Mouse (Mus musculus) left cerebral cortex, adult 18-20 months (tissue): ENCODE measurements around the gene Mea1. TPM values are rescaled to one million over a fixed set of nuclear protein-coding genes. Genes with fewer than 3 reads are reported as not detected.

ENCODE experiments used
- DNase-seq, 2 experiments: peaks; one replicate each; pipeline ENCODE4 v3.0.0; 2021 to 2022; ENCODE audit warnings: low spot score in 2 of 2, mixed read lengths in 1 of 2
- long read RNA-seq, 2 experiments: library from polyadenylated mRNA; stranded (forward); transcript quantifications; one replicate each; pipeline ENCODE4 v2.0.0; 2021
- total RNA-seq, 2 experiments: library from RNA; stranded (reverse); gene quantifications; 2 replicates each; pipeline ENCODE4 v1.2.3; 2021

Mea1 gene
- 100 to 1,000 TPM; 120 to 125 TPM for total RNA-seq
- long read RNA-seq, experiment 1, transcript Mea1-205 (3 exons, 757 nt): minor isoform, 10 of 122 reads
- long read RNA-seq, experiment 1, transcript Mea1-201 (4 exons, 859 nt): minor isoform, 13 of 122 reads
- long read RNA-seq, experiment 1, transcript Mea1-206 (4 exons, 945 nt): major isoform, 91 of 122 reads
- long read RNA-seq, experiment 1, partial matches to known transcripts: 1 of 122 reads
- long read RNA-seq, experiment 1, other reads (novel, unspliced or antisense): 3 of 122 reads
- long read RNA-seq, experiment 2, transcript Mea1-201 (4 exons, 859 nt): minor isoform, 13 of 99 reads
- long read RNA-seq, experiment 2, transcript Mea1-205 (3 exons, 757 nt): minor isoform, 9 of 99 reads
- long read RNA-seq, experiment 2, transcript Mea1-207 (4 exons, 673 nt): minor isoform, 9 of 99 reads
- long read RNA-seq, experiment 2, transcript Mea1-206 (4 exons, 945 nt): major isoform, 66 of 99 reads
- long read RNA-seq, experiment 2, partial matches to known transcripts: 0 of 99 reads
- long read RNA-seq, experiment 2, other reads (novel, unspliced or antisense): 2 of 99 reads

GRCm38 (mm10) chr17:46678416-46678815 lies at the start of gene Mea1:
Gene Mea1, plus strand, starts transcription at chr17:46678793.
- no peak for DNase-seq

DNA sequence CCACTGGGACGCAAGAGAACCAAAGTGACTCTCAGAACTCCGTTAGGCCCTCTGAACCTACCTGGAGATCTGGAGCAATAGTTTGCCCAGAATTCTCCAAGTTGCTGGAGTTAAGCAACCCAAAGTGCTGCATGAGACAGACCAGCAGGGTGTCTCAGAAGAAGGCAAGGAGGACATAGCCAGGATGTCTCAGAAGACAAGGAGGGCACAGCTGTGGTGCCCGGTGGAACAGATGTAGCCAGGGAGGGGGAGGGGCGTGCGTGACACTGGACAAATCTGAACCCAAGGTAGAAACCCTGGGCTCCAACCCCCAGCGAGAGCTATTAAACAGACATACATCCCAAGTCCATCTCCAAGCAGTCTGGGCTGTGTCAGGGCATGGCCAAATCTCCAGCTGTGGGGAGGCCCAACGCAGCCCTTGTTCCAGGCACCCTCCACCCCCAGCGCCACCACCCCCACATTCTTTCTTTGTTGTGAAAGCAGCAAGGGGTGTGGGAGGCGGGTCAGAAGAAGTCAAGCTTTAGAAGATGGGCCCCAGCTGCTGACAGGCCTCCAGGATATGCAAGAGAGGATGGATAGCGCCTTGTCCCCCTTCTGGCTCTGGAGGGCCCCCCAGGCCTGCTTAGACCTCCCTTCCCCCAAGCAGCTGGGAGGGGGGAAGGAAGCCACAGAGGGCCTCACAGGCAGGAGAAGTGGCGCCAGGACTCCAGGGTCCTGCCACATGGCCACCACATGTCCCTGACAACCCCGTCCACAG lies 48.7 kb upstream of the Mea1 start:
- no peak for DNase-seq

GRCm38 (mm10) chr17:46636831-46637523 lies 41.6 kb upstream of the Mea1 start:
- DNase-seq: peak; percentile 55 to 64

DNA sequence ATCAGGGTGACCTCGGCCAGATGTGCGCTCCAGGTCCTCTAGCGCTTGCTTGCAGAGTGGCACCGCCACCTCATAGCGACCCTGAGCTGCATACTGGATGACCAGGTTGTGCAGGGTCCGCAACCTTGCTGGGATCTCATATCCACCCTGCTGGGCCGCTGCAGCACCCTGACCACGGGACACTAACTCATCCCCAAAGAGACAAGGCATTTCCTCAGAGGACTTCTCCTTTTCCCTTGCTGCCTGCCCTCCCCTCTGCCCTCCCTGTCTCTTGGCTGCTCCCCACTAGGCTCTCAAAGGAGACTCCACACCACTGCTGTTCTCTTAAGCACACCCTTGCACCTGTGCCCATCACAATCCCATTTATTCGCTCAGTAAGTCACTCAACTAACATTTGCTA lies 38.7 kb upstream of the Mea1 start:
- no peak for DNase-seq

DNA sequence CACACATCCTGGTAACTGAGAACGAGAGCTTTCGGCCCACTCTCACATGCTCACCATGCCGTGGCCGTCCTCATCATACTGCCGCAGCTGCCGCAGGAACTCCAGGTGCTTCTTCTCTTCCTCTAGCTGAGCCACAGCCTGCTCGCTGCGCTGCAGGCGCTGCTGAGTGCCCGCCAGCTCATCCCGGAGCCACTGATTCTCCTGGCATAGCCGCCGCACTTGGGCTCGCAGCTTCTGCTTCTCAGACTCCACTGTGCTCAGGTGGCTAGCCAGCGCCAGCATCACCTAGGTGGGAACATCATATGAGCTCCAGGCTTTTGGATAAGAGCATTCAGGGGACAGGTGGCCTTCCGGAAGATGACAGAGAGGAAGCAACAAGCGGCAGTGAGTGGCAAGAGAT lies 36.5 kb upstream of the Mea1 start:
- no peak for DNase-seq

GRCm38 (mm10) chr17:46644152-46644805 lies 34.3 kb upstream of the Mea1 start:
- no peak for DNase-seq

DNA sequence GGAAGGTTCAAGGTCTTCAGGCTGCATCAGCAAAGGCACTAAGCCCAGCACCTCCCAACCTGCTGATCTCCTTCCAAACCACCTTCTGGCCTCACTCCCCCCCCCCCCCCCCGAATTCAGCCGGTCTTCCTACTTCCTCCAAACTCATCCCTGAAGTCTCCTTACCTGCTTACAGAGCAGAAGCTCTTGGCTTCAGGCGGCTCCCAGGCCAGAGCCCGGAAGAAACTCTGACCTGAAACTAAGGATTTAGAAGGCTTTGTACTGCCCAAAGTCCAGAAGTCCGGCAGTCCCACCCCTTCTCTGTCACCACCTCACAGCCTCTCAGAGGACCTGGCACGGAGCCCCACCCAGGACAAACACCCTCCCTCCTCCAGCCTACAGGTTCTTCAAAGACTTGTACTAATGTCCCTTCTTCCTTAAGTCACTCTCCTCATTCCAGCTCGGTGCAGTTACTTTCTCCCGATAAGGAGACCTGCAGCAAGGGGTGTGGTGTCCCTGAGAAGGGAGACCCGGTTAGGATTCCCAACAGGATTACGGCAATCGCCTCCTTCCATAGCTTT lies 33.6 kb upstream of the Mea1 start:
- DNase-seq: no peak

DNA sequence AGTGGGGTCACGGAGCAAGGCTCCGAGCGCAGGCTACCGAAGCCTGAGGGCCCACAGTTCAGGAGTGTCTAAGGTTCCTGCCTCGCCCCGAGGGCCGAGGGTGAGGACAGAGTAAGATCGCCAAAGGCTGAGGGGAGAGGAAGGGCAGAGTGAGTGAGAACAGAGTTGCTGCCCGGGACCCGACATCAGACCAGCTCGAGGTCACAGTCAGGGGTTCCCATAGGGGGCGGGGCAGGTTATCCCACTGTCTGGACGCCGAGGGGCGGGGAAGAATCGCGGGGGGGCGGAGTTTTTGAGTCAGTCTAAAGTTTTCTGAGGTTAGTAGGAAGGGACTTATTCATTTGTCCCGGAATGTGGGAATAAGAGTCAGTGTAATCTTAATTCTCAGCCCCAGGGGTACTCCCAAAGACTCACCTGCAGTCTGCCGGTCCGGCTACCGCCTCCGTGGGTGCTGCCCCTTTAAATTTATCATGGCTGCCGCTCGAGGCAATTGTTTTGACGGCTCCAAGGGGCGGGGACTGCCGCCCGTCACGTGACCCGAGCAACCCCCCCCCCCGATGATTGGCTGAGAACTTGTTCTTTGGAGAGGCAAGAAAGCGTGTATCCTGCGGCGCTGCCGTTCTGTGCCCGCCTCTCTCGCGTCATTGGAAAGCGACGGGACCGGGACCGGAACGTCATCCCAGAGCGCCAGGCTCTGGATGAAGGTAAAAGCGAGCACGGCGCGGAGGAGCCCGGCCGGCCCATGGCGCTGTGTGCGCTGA lies 32.9 kb upstream of the Mea1 start, which contains the start of the genes Klc4 and Mrpl2:
TSS of gene Klc4 (minus strand) at position 462 of the 761 bp plus-strand sequence.
TSS of gene Mrpl2 (plus strand) at position 669 of the 761 bp plus-strand sequence.
- DNase-seq: peak; percentile 99

GRCm38 (mm10) chr17:46646322-46646662 lies 32.3 kb upstream of the Mea1 start:
- no peak for DNase-seq

DNA sequence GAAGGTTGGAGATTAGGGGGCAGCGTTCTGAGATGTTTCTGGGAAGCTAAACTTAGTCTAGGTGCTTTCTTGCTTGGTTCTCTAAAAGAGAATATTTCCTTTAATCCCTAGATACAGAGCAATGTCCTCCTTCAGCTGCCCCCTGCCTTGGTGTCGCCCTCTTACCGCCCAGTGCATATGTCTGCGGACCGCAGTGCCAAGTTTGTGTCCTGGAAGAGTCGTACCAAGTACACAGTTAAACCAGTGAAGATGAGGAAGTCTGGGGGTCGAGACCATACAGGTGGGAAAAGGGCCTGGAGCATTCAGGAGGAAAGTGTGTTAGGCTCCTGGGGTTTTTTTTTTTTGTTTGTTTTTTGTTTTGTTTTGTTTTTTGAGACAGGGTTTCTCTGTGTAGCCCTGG lies 31.3 kb upstream of the Mea1 start:
- no peak for DNase-seq

DNA sequence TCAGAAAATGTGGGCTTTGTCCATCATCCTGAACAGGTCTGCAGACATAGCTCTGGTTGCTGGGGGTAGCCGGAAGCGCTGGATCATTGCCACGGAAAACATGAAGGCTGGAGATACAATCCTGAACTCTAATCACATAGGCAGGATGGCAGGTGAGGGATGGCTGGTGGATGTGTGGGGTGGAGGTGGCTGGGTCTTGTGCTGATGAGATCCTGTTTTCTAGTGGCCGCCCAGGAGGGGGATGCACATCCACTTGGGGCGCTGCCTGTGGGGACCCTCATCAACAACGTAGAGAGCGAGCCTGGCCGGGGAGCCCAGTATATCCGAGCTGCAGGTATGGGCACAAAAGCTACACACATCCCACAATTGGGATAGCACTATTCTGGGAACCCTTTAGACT lies 30.2 kb upstream of the Mea1 start:
- DNase-seq: no peak

DNA sequence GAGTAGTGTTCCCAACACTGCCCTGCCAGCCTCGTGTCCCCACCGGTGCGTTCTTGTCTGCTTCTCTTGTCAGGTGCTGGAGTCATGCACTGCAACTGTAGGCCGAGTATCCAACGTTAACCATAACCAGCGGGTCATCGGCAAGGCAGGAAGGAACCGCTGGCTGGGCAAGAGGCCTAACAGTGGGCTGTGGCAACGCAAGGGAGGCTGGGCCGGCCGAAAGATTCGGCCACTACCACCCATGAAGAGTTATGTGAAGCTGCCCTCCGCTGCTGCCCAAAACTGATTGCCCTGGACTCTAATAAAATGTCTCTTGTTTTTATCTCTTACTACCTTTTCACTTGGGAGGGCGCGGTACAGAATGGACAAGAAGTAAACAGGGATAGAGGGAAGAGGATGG lies 28.8 kb upstream of the Mea1 start:
- DNase-seq: no peak

DNA sequence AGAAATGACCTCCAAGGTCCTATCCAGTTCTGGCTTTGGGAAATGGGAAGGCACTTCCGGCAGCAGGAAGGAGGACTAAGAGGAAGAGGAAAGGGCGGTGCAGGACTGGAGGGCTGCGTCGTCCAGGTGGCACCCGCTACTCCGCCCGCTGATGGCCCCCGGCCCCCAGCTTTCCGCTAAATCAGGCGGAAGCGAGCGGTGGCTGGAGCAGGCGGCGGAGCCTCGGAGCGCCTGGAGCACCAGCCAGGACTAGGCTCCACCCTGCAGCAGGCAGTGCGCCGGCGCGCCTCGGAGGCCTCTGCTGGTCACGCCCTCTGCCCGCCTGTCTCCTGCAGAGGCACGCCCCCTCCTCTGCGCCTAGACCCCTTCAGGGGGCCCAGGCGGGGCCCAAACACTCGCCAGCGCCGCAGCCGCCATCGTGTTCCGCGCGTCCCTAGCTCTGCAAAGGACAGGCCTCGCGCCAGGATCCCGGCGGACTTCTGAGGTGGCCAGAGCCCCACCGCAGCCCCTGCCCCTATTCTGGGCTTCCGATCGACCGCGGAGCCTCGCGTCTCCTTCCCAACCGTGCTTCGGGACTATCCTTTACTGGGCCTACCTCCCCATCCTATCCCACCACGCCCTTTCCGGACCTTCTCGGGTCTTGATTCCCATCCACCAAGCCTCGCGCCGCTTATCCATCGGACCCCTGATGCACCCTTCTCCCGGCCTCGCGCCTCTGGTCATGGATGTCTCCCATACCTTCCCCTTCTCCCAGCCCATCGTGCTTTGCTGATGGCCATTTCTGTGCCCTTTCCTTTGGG lies 28.2 kb upstream of the Mea1 start, which contains the start of gene Cul7:
TSS of gene Cul7 (plus strand) at position 106 of the 800 bp plus-strand sequence.
- peak; percentile 84 to 92 for DNase-seq

DNA sequence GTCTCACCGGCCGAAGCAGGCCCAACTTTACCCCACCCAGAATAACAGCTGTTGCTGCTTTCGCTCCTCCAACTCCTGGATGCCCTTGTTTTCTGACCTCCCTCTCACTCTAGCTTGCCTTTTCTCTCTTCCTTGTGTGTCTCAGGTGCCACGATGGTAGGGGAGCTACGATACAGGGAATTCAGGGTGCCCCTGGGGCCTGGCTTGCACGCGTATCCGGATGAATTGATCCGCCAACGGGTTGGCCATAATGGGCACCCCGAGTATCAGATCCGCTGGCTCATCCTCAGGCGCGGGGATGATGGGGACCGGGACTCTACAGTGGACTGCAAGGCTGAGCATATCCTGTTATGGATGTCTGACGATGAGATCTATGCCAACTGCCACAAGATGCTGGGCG lies 27.3 kb upstream of the Mea1 start:
- no peak for DNase-seq

DNA sequence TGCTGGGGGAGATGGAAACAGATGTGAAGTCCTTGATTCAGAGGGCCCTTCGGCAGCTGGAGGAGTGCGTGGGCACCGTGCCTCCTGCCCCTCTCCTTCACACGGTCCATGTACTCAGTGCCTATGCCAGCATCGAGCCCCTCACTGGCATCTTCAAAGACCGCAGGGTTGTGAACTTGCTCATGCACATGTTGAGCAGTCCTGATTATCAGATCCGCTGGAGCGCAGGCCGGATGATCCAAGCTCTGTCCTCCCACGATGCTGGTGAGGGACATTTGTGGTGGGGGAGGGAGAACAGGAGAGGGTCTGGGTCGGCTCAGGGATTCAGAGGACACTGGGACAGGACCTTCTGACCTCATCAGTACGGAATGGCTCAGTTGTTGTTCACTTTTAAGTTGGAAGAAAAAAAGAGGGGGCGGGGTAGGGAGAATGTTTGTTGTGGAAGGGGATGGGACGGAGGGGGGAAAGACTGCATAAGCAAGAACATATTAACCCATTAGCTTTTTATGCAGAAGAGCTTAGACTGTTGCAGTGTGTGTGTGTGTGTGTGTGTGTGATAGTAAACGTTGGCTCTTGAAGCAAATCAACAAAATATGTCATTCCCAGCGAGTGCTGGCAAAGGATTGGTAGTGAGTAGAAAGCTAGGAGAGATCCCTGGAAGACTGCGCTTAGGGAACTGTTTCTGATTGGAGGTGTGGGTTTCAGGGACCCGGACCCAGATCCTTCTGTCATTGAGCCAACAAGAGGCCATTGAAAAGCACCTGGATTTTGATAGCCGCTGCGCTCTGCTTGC lies 26.6 kb upstream of the Mea1 start:
- DNase-seq: no peak

DNA sequence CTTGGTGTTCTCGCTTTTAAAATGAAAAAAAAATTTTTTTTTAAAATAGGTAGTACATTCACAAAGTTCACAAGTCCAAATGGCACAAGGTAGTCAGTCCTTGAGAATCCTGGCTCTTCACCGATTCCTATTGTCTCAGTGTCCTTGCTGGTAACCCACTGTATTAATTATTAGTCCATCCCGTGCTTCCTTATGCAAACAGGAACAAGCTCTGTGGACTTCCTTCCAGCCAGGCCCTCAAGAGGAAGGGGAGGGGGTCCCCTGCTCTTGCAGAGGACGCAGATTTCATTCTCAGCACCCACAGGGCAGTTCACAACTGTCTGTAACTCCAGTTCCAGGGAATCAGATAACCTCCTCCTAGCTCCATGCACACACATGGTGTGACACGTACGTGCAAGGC lies 22.5 kb upstream of the Mea1 start:
- no peak for DNase-seq

- no peak for DNase-seq
These were observed 17.2 kb upstream of the Mea1 start for GRCm38 (mm10) chr17:46661351-46661750.

DNA sequence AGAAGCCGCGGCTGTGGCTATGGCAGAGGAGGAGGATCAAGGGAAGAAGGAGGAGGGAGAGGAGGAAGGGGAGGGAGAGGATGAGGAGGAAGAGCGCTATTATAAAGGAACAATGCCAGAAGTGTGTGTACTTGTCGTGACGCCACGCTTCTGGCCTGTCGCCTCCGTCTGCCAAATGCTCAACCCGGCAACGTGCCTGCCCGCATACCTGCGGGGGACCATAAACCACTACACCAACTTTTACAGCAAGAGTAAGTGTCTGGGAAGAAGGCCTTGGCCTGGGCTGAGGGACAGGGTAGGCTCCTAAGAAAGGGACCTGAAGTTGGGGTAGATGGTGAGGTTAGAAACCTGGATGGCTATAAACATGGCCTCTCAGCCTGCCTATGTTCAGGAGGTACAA lies 16.6 kb upstream of the Mea1 start:
- no peak for DNase-seq
